Mouse (Mus musculus) erythroblast, embryonic 14.5 days (primary cell): Measurements from ENCODE around the gene S100pbp.

ENCODE experiments used
- GATA1 ChIP-seq: IDR thresholded peaks from 2 replicates; pipeline ENCODE4 v1.6.1; 2012; ENCODE audit warnings: low read length, inconsistent platforms, mixed read lengths
- TAL1 ChIP-seq: IDR thresholded peaks from 3 replicates; pipeline ENCODE4 v1.6.1; 2012; ENCODE audit warnings: low read length, inconsistent platforms, mixed read lengths

- no peak for TF ChIP-seq GATA1
- no peak for TF ChIP-seq TAL1
These were observed 67.9 kb downstream of the S100pbp start, which contains the start of gene Hpca for GRCm38 (mm10) chr4:129121569-129122086.
